In genomic region chr2:167679902-167680430, GRCm38 (mm10) we compare ENCODE assay signal across 8 mouse cellular contexts. TPM values are rescaled to one million over a fixed set of nuclear protein-coding genes. Genes with fewer than 3 reads are reported as not detected.
DNase-seq lines count a peak whose midpoint lies in the region; ATAC-seq and TF ChIP-seq lines count a peak whose summit lies in the region.

No protein-coding gene starts in this region.

- WGBS in embryonic facial prominence, embryonic 13.5 days = 1% methylated on average over 13 of the region's 13 CpGs
- 4% methylated on average over 13 of the region's 13 CpGs for WGBS in heart, embryonic 11.5 days (ENCODE audit: insufficient replicate concordance)
- under 1% methylated on average over 13 of the region's 13 CpGs for whole genome bisulfite sequencing in kidney, embryonic 16.5 days
- WGBS in liver, embryonic 14.5 days (ENCODE audit: insufficient replicate concordance) = 0% methylated on average over 13 of the region's 13 CpGs

- no peak overlapping the region for H3K4me3 ChIP-seq in embryonic facial prominence, embryonic 13.5 days
- H3K4me3 ChIP-seq in heart, embryonic 11.5 days (ENCODE audit: low read depth, low read length) = no peak overlapping the region
- no peak overlapping the region for H3K4me3 ChIP-seq in kidney, embryonic 16.5 days (ENCODE audit: low read length)
- no peak overlapping the region for H3K4me3 ChIP-seq in liver, embryonic 14.5 days (ENCODE audit: insufficient read depth in 1 of 2, low read depth in 2 of 2, low read length in 2 of 2)

- TF ChIP-seq CTCF in liver, embryonic 14.5 days (IDR thresholded peaks at IDR 0.05; ENCODE audit: low read depth) = peak; percentile 99

- peak; percentile 75 for ATAC-seq in embryonic facial prominence, embryonic 13.5 days (ENCODE audit: insufficient number of reproducible peaks, insufficient read depth, low FRiP score, low TSS enrichment, low read depth)
- ATAC-seq in heart, embryonic 11.5 days (replicated peaks; ENCODE audit: insufficient number of reproducible peaks, low FRiP score, low TSS enrichment) = peak; percentile 60; the same call in 1 of the 2 replicates
- peak; percentile 79 for ATAC-seq in kidney, embryonic 16.5 days (ENCODE audit: low FRiP score, low TSS enrichment)
- peak; percentile 76 for ATAC-seq in liver, embryonic 14.5 days (ENCODE audit: insufficient read depth)

- H3K27me3 ChIP-seq in embryonic facial prominence, embryonic 13.5 days = no peaks in the 10 kb centered on the region
- H3K27me3 ChIP-seq in heart, embryonic 11.5 days (ENCODE audit: control insufficient read depth, insufficient read depth, low read length) = 0 out of 2 replicates have a peak, but pooled peaks cover 5% of the 10 kb centered on the region
- no peaks in the 10 kb centered on the region for H3K27me3 ChIP-seq in kidney, embryonic 16.5 days (ENCODE audit: insufficient read depth, low read length)
- H3K27me3 ChIP-seq in liver, embryonic 14.5 days (ENCODE audit: control insufficient read depth, insufficient read depth, low read length) = no peaks in the 10 kb centered on the region

- H3K9me3 ChIP-seq in embryonic facial prominence, embryonic 13.5 days = no peaks in the 10 kb centered on the region
- H3K9me3 ChIP-seq in heart, embryonic 11.5 days (replicated peaks; ENCODE audit: control insufficient read depth, low read length) = no peaks in the 10 kb centered on the region
- no peaks in the 10 kb centered on the region for H3K9me3 ChIP-seq in kidney, embryonic 16.5 days (ENCODE audit: low read length)
- H3K9me3 ChIP-seq in liver, embryonic 14.5 days (ENCODE audit: control insufficient read depth, low read length) = no peaks in the 10 kb centered on the region

- H3K36me3 ChIP-seq in embryonic facial prominence, embryonic 13.5 days = no peaks in the 10 kb centered on the region
- H3K36me3 ChIP-seq in heart, embryonic 11.5 days (ENCODE audit: control insufficient read depth, insufficient read depth, low read length) = no peaks in the 10 kb centered on the region
- no peaks in the 10 kb centered on the region for H3K36me3 ChIP-seq in kidney, embryonic 16.5 days (ENCODE audit: insufficient read depth, low read length)
- H3K36me3 ChIP-seq in liver, embryonic 14.5 days (replicated peaks; ENCODE audit: control insufficient read depth, insufficient read depth, low read depth) = no peaks in the 10 kb centered on the region

- no peak overlapping the region for H3K9ac ChIP-seq in embryonic facial prominence, embryonic 13.5 days
- no peak overlapping the region for H3K9ac ChIP-seq in heart, embryonic 11.5 days (ENCODE audit: low read depth, low read length)
- H3K9ac ChIP-seq in kidney, embryonic 16.5 days (replicated peaks; ENCODE audit: low read length) = no peak overlapping the region
- H3K9ac ChIP-seq in liver, embryonic 14.5 days (replicated peaks) = no peak overlapping the region

- H3K4me1 ChIP-seq in embryonic facial prominence, embryonic 13.5 days = no peaks in the 10 kb centered on the region
- H3K4me1 ChIP-seq in heart, embryonic 11.5 days (ENCODE audit: control insufficient read depth, insufficient read depth, low read length) = peaks cover 3% of the 10 kb centered on the region; the same call in 1 of the 2 replicates
- H3K4me1 ChIP-seq in kidney, embryonic 16.5 days (ENCODE audit: insufficient read depth, low read length) = no peaks in the 10 kb centered on the region
- H3K4me1 ChIP-seq in liver, embryonic 14.5 days (replicated peaks; ENCODE audit: control insufficient read depth in 2 of 2, insufficient read depth in 2 of 2, low read length in 1 of 2) = peaks cover 0 to 4% of the 10 kb centered on the region in 2 experiments; a peak in 2 of 4 replicates

- no peak overlapping the region for H3K4me2 ChIP-seq in embryonic facial prominence, embryonic 13.5 days
- H3K4me2 ChIP-seq in heart, embryonic 11.5 days = no peak overlapping the region
- no peak overlapping the region for H3K4me2 ChIP-seq in kidney, embryonic 16.5 days (replicated peaks; ENCODE audit: low read depth, low read length)
- H3K4me2 ChIP-seq in liver, embryonic 14.5 days (ENCODE audit: low read depth) = no peak overlapping the region

- no peak for TF ChIP-seq EP300 in liver, embryonic 14.5 days (IDR thresholded peaks at IDR 0.05; ENCODE audit: low read depth)

- DNase-seq in CD4-positive, CD25-positive, alpha-beta regulatory T cell, adult 2 months (ENCODE audit: low read depth, low spot score) = peak; percentile 94
- DNase-seq in adrenal gland, postnatal 25 days = peak; percentile 86
- peak in 1 of 3 experiments; percentile 65 for DNase-seq in liver, embryonic 14.5 days (ENCODE audit: low read depth in 3 of 3, low spot score in 3 of 3)
- peak; percentile 84 for DNase-seq in neural tube, embryonic 10.5 days (ENCODE audit: extremely low spot score, low spot score)
- DNase-seq in testis, postnatal 10 days (ENCODE audit: low spot score) = peak; percentile 93

- no peak overlapping the region for H3K27ac ChIP-seq in embryonic facial prominence, embryonic 13.5 days
- H3K27ac ChIP-seq in heart, embryonic 11.5 days (ENCODE audit: low read depth, low read length) = no peak overlapping the region
- no peak overlapping the region for H3K27ac ChIP-seq in kidney, embryonic 16.5 days (ENCODE audit: low read length)
- no peak overlapping the region for H3K27ac ChIP-seq in liver, embryonic 14.5 days

RNA-seq across cellular contexts. Expression of gene Cebpb, which starts 8.7 kb away (rescaled TPM):
- 483 and 585 TPM in 2 replicates for total RNA-seq in adrenal gland, postnatal 25 days (2021)
- polyA plus RNA-seq in embryonic facial prominence, embryonic 13.5 days (2015; fragmentation: Nextera tagmentation; extraction: Ambion mirVana) = 2.3 and 10.1 TPM in 2 replicates
- polyA plus RNA-seq in heart, embryonic 11.5 days (2014; fragmentation: Nextera tagmentation; extraction: Ambion mirVana) = 8.0 and 8.2 TPM in 2 replicates
- polyA plus RNA-seq in kidney, embryonic 16.5 days (2015; fragmentation: Nextera tagmentation; extraction: Ambion mirVana) = 0.34 and 0.45 TPM in 2 replicates
- polyA plus RNA-seq in liver, embryonic 14.5 days (2012; rRNA removed) = 5.4 and 17.2 TPM in 2 replicates
- polyA plus RNA-seq in liver, embryonic 14.5 days (2014; fragmentation: Nextera tagmentation; extraction: Ambion mirVana) = 12.8 and 13.2 TPM in 2 replicates

RNA-seq across cellular contexts. Expression of gene Tmem189, which starts 9.7 kb away (rescaled TPM):
- 37.4 and 40.5 TPM in 2 replicates for total RNA-seq in adrenal gland, postnatal 25 days (2021)
- polyA plus RNA-seq in embryonic facial prominence, embryonic 13.5 days (2015; fragmentation: Nextera tagmentation; extraction: Ambion mirVana) = 39.3 and 41.3 TPM in 2 replicates
- polyA plus RNA-seq in heart, embryonic 11.5 days (2014; fragmentation: Nextera tagmentation; extraction: Ambion mirVana) = 38.2 and 38.7 TPM in 2 replicates
- 54.9 and 58.8 TPM in 2 replicates for polyA plus RNA-seq in kidney, embryonic 16.5 days (2015; fragmentation: Nextera tagmentation; extraction: Ambion mirVana)
- 14.6 and 15.1 TPM in 2 replicates for polyA plus RNA-seq in liver, embryonic 14.5 days (2012; rRNA removed)
- 12.3 and 12.4 TPM in 2 replicates for polyA plus RNA-seq in liver, embryonic 14.5 days (2014; fragmentation: Nextera tagmentation; extraction: Ambion mirVana)

RNA-seq across cellular contexts. Expression of gene Gm20431, which starts 18.7 kb away (rescaled TPM):
- total RNA-seq in adrenal gland, postnatal 25 days (2021) = 12.1 and 15.7 TPM in 2 replicates
- 9.4 and 13.4 TPM in 2 replicates for polyA plus RNA-seq in embryonic facial prominence, embryonic 13.5 days (2015; fragmentation: Nextera tagmentation; extraction: Ambion mirVana)
- polyA plus RNA-seq in heart, embryonic 11.5 days (2014; fragmentation: Nextera tagmentation; extraction: Ambion mirVana) = 1.9 and 5.2 TPM in 2 replicates
- 1.3 and 6.1 TPM in 2 replicates for polyA plus RNA-seq in kidney, embryonic 16.5 days (2015; fragmentation: Nextera tagmentation; extraction: Ambion mirVana)
- not detected in 2 replicates for polyA plus RNA-seq in liver, embryonic 14.5 days (2012; rRNA removed)
- 0.96 and 2.1 TPM in 2 replicates for polyA plus RNA-seq in liver, embryonic 14.5 days (2014; fragmentation: Nextera tagmentation; extraction: Ambion mirVana)

RNA-seq across cellular contexts. Expression of gene Ube2v1, which starts 48.1 kb away (rescaled TPM):
- 187 and 190 TPM in 2 replicates for total RNA-seq in adrenal gland, postnatal 25 days (2021)
- 243 and 262 TPM in 2 replicates for polyA plus RNA-seq in embryonic facial prominence, embryonic 13.5 days (2015; fragmentation: Nextera tagmentation; extraction: Ambion mirVana)
- 195 and 211 TPM in 2 replicates for polyA plus RNA-seq in heart, embryonic 11.5 days (2014; fragmentation: Nextera tagmentation; extraction: Ambion mirVana)
- 319 and 338 TPM in 2 replicates for polyA plus RNA-seq in kidney, embryonic 16.5 days (2015; fragmentation: Nextera tagmentation; extraction: Ambion mirVana)
- 75.0 and 75.9 TPM in 2 replicates for polyA plus RNA-seq in liver, embryonic 14.5 days (2012; rRNA removed)
- 145 and 158 TPM in 2 replicates for polyA plus RNA-seq in liver, embryonic 14.5 days (2014; fragmentation: Nextera tagmentation; extraction: Ambion mirVana)
